Mouse (Mus musculus) bone marrow, adult 2 months (tissue): Measurements from ENCODE around the gene Celf3. TPM values are rescaled to one million over a fixed set of nuclear protein-coding genes. Genes with fewer than 3 reads are reported as not detected.

Source experiments
- H3K27ac ChIP-seq: fragments of 200-500 bp; 2 replicates; pipeline ENCODE4 v1.5.1; 2012; ENCODE audit warnings: low read depth, mild to moderate bottlenecking, control low read depth, inconsistent platforms, low read length; ENCODE audit not compliant: control insufficient read depth, poor library complexity, insufficient read depth
- H3K4me1 ChIP-seq: fragments of 200-500 bp; 2 replicates; pipeline ENCODE4 v1.6.1; 2011; ENCODE audit warnings: low read length; ENCODE audit not compliant: control insufficient read depth, insufficient read depth
- H3K4me3 ChIP-seq: fragments of 200-500 bp; replicated peaks from 2 replicates; pipeline ENCODE3; 2011; ENCODE audit warnings: mild to moderate bottlenecking, low read depth, low read length, control low read depth; ENCODE audit not compliant: control insufficient read depth
- CTCF ChIP-seq: fragments of 200-500 bp; IDR thresholded peaks from 2 replicates; pipeline ENCODE4 v1.5.1; 2011; ENCODE audit warnings: low read length, control low read depth; ENCODE audit not compliant: control insufficient read depth, insufficient read depth
- POLR2A ChIP-seq: fragments of 200-500 bp; IDR thresholded peaks from 2 replicates; pipeline ENCODE4 v1.6.1; 2011; ENCODE audit warnings: low read depth, mild to moderate bottlenecking, control low read depth, low read length, borderline replicate concordance; ENCODE audit not compliant: control insufficient read depth
- WGBS: fragments of 180-500 bp; shearing (Covaris S2); methylation state at CpG from one replicate; pipeline ENCODE4 v1.1.7; 2018; 5-methylcytosine and 5-hydroxymethylcytosine counted together
- polyA plus RNA-seq: library from polyadenylated mRNA; stranded (reverse); fragments of >200 nt; gene quantifications from 2 replicates; pipeline ENCODE4 v1.2.4, GENCODE M21; 2011; ENCODE audit warnings: low replicate concordance; ENCODE audit not compliant: missing spikeins, insufficient read depth, insufficient read length

The Celf3 gene
- polyA plus RNA-seq, 1 experiment: not detected

GRCm38 (mm10) chr3:94473567-94474232 is 4.4 kb upstream of the Celf3 start:
- 64% methylated on average over 5 of the region's 5 CpGs for WGBS
- Histone ChIP-seq H3K4me3 (no peak overlapping the region), H3K27ac (no peak overlapping the region), H3K4me1 (no peaks in the 10 kb centered on the region)
- TF ChIP-seq CTCF (no peak), POLR2A (no peak)

- Histone ChIP-seq H3K4me3 (no peak overlapping the region), H3K4me1 (no peaks in the 10 kb centered on the region), H3K27ac (no peak overlapping the region)
- 64% methylated on average over 8 of the region's 8 CpGs for WGBS
- TF ChIP-seq CTCF: no peak
- TF ChIP-seq POLR2A: no peak
These were observed 1.6 kb upstream of the Celf3 start for GRCm38 (mm10) chr3:94476301-94477035.

- WGBS: 64% methylated on average over 4 of the region's 4 CpGs
- no peak overlapping the region for H3K4me3 ChIP-seq
- TF ChIP-seq CTCF: no peak
- TF ChIP-seq POLR2A: no peak
- no peaks in the 10 kb centered on the region for H3K4me1 ChIP-seq
- H3K27ac ChIP-seq: no peak overlapping the region
These were observed 651 bp upstream of the Celf3 start for GRCm38 (mm10) chr3:94477444-94477843.

- no peak for TF ChIP-seq POLR2A
- no peak for TF ChIP-seq CTCF
These were observed 585 bp downstream of the Celf3 start for GRCm38 (mm10) chr3:94478591-94479169.

GRCm38 (mm10) chr3:94479564-94479963 is 1.5 kb downstream of the Celf3 start:
- no peak overlapping the region for H3K4me3 ChIP-seq
- 5% methylated on average over 11 of the region's 11 CpGs for WGBS
- H3K27ac ChIP-seq: no peak overlapping the region
- TF ChIP-seq POLR2A (no peak), CTCF (no peak)
- H3K4me1 ChIP-seq: no peaks in the 10 kb centered on the region

More at GRCm38 (mm10) chr3:94478591-94479169, 585 bp downstream of the Celf3 start:
- 17% methylated on average over 9 of the region's 9 CpGs for WGBS
- Histone ChIP-seq H3K4me3 (no peak overlapping the region), H3K27ac (no peak overlapping the region), H3K4me1 (no peaks in the 10 kb centered on the region)

GRCm38 (mm10) chr3:94480291-94480884 is 2.3 kb downstream of the Celf3 start, which contains the start of gene Riiad1:
Riiad1 (minus strand) TSS chr3:94480341.
- no peak within 1 kb of the TSS for H3K27ac ChIP-seq
- H3K4me1 ChIP-seq: no peaks in the 10 kb centered on the region
- H3K4me3 ChIP-seq: no peak within 1 kb of the TSS
- WGBS: 28% methylated on average over 16 of the region's 16 CpGs
- no peak for TF ChIP-seq POLR2A
- no peak for TF ChIP-seq CTCF

GRCm38 (mm10) chr3:94481429-94481828 is 3.3 kb downstream of the Celf3 start:
- no peak overlapping the region for H3K4me3 ChIP-seq
- no peaks in the 10 kb centered on the region for H3K4me1 ChIP-seq
- TF ChIP-seq CTCF: no peak
- 61% methylated on average over 4 of the region's 4 CpGs for WGBS
- H3K27ac ChIP-seq: no peak overlapping the region

- TF ChIP-seq CTCF (no peak), POLR2A (no peak)
- Histone ChIP-seq H3K27ac (no peak overlapping the region), H3K4me1 (no peaks in the 10 kb centered on the region), H3K4me3 (no peak overlapping the region)
- 81% methylated on average over 17 of the region's 17 CpGs for WGBS
These were observed 4.8 kb downstream of the Celf3 start for GRCm38 (mm10) chr3:94482764-94483385.
